Mouse (Mus musculus): Measurements from ENCODE around the gene Bnip2. TPM values are rescaled to one million over a fixed set of nuclear protein-coding genes. Genes with fewer than 3 reads are reported as not detected.

Gene Bnip2
- total RNA-seq, 2 experiments from 2014 or later, result 97.7 to 108 TPM

DNA sequence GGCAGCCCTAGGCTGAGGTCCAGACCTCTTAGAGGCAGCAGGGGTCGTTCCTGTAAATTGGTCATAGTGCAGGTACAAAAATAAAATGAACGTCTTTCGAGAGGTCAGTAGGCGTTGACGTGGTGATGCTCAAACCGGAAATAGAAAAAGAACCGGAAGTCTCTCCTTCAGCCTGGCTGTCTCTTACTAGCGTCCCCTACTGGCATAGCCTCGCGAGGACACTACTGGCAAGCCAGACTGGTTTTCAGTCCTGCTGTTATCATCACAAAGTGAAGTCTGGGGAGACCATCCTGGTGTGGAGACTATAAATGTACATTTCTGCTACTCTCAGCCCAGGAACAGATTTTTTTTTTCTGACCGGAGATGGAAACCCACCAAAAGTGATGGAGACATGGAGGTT is 51.3 kb downstream of the Bnip2 start:
- no peak for DNase-seq (ENCODE audit: low spot score)
- intact Hi-C loops (cut with DNase I), result no loop called here

DNA sequence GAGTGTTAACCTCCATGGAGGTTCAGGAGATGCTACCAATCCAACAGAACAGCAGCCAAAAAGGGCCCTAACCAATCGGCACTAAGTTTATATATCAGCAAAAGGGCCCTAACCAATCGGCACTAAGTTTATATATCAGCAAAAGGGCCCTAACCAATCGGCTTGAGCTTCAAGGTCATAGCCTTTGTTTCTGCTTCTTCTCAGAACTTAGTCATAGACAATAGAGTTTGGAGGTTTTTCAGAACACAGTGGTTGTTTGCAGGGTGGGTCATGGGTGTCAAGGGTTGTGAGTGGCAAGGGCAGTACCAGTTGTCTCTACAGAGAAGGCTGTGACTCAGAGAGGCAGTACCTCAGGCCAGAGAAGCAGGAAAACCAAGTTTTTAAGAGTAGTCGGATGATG is 52.9 kb downstream of the Bnip2 start:
- intact Hi-C loops (cut with DNase I), result no loop called here
- no peak for DNase-seq (ENCODE audit: low spot score)

DNA sequence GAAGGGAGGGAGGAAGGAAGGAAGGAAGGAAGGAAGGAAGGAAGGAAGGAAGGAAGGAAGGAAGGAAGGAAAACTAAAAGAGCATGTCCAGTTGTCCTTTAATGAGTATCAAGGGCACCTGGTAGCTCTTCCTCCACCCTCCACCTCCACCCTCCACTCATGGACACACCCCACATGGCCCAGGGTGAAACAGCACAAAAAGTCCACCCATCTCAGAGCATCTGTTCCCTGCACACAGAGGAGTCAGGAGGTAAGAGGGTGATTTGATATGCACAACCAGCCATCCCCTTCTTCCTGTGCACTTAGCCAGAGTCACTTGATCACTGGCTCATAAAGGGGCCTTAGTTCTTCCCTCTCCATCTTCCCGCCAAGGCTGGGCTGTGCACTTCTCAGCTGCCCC is 53.7 kb downstream of the Bnip2 start:
- no peak for DNase-seq (ENCODE audit: low spot score)
- intact Hi-C loops (cut with DNase I), result no loop called here

DNA sequence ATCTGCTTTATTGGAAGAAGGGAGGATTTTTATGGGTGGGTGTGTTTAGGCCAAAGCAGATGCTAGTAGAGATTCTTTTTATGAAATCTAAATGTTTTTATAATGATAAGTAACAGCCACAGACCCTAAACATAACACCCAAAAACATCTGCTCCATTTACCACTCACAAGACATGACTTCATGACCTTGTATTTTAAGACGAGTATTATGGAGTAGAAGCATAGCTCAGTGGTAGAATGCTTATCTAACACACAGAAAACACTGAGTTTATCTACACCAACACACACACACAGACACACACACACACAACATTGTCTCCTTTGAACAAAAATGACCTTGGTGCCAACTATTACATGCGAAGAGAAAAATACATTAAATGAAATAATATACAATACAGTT is 55.6 kb downstream of the Bnip2 start:
- intact Hi-C loops (cut with DNase I), result no loop called here

DNA sequence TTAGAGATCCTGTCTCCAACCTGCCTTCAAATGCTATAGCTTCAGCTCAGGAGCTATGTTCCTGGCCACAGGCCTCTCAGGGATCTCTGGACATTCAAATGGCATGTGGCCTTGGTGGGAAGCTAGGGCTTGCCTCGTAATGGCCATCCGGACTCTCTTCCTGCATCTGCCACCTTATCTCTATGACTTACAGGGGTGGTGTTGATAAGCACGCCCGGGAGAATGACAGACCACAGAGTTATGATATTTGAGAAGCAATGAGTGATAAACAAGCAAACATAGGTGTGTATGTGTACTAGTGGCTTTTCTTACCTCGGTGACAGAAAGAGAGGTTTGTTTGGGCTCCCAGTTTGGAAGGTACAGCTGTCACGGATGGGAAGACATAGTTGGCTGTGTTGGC is 57.0 kb downstream of the Bnip2 start:
- no peak for DNase-seq (ENCODE audit: low spot score)
- intact Hi-C loops (cut with DNase I), result no loop called here

More for the DNA sequence above, 55.6 kb downstream of the Bnip2 start:
- DNase-seq (ENCODE audit: low spot score), result no peak

DNA sequence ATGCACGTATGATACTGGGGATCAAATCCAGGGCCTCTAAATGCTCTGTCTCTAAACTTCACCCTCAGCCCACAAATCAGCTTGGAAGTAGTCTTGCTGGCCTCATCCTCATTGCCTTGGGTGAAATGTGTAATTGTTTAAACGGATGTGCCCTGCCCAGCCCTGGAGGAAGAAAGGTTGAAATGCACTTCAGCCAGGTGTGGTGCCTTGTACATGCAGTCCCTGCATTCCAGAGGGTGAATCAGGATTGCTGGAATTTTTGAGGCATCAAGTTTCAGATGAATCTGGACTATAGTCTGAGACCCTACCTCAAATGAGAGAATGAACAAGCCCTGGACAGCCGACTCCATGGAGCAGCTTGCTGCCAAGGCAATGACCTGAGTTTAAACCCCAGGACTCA is 58.6 kb downstream of the Bnip2 start:
- intact Hi-C loops (cut with DNase I), result no loop called here
- no peak for DNase-seq (ENCODE audit: low spot score)

DNA sequence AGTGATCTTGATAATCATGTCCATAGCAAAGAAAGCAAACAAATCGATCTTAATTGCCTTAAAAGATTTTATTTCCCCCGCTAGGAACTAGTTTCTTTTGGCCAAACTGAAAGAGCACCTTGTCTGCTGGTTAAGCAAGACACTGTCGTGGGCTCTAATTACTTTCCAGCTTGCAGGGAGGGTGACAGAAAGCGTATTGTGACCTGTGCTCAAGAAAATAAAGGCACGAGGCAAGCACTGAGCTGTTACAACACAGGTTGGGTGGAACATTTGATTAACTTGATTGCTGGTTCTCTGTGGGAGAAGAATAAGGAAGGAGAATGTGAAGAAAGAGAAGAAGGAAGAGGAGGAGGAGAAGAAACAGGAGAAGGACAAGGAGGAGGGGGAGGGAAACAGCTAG is 59.0 kb downstream of the Bnip2 start:
- intact Hi-C loops (cut with DNase I), result no loop called here
- DNase-seq (ENCODE audit: low spot score), result no peak

DNA sequence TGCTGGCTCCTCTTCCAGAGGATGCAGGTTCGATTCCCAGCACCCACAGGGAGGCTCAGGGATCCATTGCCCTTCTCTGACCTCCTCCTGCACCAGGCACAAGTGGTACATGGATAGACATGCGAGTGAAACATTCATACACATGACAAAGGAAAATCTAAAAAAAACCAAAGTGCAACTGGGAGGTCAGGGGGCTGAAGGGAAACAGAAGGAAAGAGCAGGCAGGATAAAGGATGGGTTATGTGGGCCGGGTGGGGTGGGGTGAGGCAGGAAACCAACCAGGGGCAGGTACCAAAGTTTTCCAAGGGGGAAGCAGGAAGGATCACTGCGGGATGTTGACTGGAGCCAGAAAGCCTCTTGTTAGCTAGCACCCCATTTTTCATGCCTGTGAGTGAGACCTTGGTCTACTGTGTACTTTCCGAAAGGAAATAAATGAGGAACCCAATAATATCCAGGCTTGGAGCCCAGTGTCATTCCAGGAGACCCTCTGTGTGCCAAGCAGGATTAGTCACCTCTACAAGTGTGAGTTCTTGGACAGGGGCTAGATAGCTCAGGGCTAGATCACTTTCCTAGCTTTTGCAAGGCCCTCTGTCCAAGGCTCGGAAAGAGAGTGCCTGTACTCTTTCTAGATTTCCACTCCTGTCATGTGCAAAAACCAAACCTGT is 59.6 kb downstream of the Bnip2 start:
- peak; percentile 60 for DNase-seq (ENCODE audit: low spot score)
- intact Hi-C loops (cut with DNase I), result no loop called here

DNA sequence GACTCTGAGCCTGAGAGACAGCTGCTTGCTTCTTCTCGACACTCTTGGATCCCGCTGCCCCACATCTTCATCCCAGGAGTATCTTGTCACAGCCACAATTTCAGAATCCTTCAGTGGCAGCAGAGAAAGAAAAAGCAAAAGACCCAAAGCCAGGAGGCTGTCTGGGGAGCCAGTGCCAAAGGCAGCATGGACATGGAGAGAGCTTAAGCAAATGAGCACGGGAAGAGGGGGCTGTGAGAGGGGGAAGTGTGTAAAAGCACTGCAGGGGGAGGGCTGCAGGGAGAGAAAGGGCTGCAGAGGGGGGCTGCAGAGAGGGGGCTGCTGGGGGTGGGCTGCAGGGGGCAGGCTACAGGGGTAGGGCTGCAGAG is 60.1 kb downstream of the Bnip2 start:
- intact Hi-C loops (cut with DNase I), result no loop called here
- no peak for DNase-seq (ENCODE audit: low spot score)

DNA sequence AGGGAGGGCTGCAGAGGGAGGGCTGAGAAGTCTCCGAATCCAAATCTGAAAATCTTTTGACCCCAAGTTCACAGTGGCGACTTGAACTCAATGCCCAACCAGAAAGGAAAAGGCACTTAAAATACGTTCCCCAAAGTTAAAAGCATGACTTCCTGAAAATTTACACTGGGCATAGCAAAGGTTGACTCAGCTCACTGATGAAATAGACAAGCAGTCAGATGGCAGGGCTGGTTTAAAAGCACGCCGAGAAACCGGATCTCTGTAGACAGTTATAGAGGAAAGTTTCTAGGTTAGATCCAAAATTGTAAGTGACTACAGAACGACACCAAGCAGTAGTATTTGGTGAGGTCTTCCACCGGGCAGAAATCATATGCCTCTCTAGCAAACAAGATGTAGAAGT is 60.6 kb downstream of the Bnip2 start:
- no peak for DNase-seq (ENCODE audit: low spot score)
- intact Hi-C loops (cut with DNase I), result no loop called here

DNA sequence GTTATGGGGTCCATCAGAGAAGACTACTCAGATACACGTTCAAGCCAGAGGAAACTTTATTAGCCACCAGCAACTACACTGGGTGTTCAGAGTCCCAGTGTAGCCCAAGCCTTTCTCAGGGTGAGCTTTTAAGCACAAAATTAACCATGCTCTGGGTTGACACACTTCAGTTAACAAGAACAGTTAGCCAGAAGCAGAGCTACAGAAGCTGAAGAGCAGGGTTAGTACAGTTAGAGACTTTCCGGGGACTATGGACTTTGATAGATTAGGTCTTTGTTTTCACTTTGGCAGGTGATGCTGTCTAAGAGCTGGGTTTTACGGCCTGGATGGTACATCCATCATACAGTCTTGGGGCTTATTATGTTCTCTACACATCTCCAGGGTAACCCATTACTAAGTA is 63.5 kb downstream of the Bnip2 start:
- intact Hi-C loops (cut with DNase I), result no loop called here
- no peak for DNase-seq (ENCODE audit: low spot score)

DNA sequence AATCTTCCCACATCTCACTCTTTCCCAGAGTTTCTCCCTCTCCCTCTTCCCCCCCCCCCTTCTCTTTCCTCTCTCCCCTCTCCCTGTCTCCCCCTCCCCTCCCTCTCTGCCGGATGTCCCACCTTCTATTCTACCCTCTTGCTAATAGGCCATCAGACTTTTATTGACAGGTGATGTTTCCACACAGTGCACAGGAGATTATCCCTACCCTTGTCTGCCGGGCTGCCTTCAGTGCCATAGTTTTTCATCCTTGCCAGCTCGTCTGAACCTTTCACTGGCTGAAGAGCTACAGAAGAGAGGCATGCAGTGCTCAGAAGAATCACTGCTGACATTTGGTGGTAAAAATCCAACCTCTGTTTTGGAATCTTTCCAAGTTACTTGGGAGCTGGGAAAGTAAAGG is 64.1 kb downstream of the Bnip2 start:
- DNase-seq (ENCODE audit: low spot score), result no peak
- intact Hi-C loops (cut with DNase I), result no loop called here

Other genes with a start within 250 kb of the Bnip2 start
- gene Foxb1, start 228.5 kb upstream of the Bnip2 start, total RNA-seq (2021), result not detected
- 10 to 100 TPM; 51.3 to 58.7 TPM for gene Gtf2a2, start 23.1 kb downstream of the Bnip2 start, total RNA-seq (2021)
- gene Gcnt3, start 48.6 kb downstream of the Bnip2 start, total RNA-seq (2021), result under 1 TPM in 1 of 2 experiments, not detected in 1; 0.08 TPM
- 10 to 100 TPM; 35.8 to 41.9 TPM for gene Fam81a, start 153.1 kb downstream of the Bnip2 start, total RNA-seq (2021)
- 10 to 100 TPM; 10.6 to 12.2 TPM for gene Myo1e, start 217.9 kb downstream of the Bnip2 start, total RNA-seq (2021)

Data from heart, postnatal 25 days (tissue).